Mouse (Mus musculus): Measurements from ENCODE around the gene Tceal8.

- TF ChIP-seq CTCF (IDR thresholded peaks at IDR 0.05; ENCODE audit: borderline replicate concordance, extremely low read depth, insufficient read depth, insufficient read length) (no peak), POLR2A (IDR thresholded peaks at IDR 0.05; ENCODE audit: borderline replicate concordance, extremely low read depth, insufficient read depth, insufficient read length, poor library complexity, severe bottlenecking) (no peak)
Observed at GRCm38 (mm10) chrX:136170625-136171024, 1.5 kb downstream of the Tceal8 start.

Measured in brain, embryonic 14.5 days (tissue).